Mouse (Mus musculus): ENCODE data around the gene Pafah1b1.

Gene Pafah1b1

DNA sequence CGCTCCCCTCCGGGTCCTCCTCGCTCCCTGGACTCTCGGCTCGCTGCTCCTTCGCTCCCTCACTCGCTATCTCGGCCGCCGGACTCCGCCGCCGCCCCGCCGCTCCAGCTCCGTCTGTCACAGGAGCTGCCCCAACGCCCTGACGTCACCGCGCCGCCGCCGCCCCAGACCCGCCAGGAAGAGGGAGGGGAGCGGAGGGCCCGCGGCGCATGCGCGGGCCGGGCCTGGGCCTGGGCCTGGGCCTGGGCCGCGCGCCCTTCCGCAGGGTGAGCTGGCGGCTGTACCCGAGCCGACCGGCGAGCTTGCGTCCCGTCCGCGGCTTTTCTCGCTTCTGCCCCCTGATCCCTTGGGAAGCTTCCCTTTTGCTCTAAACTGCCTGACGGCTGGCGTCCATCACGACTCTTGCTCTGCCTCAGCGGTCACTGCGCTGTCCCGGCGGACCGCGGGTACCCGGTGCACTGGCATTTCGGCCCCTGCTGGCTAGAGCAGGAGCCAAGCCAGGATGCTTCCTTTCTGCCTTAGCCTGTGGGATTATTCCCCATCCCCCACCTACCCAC lies at the start of gene Pafah1b1:
Gene Pafah1b1, minus strand, starts transcription at position 436 of the 557 bp plus-strand sequence.
- DNase-seq, result peak; percentile 97

DNA sequence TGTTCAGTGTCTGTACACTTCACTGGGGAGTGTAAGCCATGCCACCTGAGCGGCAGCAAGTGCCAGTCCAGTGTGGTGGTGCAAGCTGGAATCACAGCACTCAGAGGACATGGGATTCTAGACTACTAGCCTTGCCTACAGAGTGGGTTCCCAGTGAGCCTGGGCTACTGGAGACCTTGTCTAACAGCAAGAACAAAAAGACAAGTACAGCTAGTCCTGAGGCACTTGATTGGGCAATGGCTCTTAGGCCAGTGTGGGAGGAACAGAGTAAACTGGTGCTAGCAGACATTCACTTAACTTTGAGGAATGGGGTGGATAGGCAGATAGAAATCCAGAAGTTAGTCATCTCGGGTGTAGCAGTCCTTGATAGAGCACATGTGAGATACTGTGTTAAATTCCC lies 47.9 kb upstream of the Pafah1b1 start:
- DNase-seq, result no peak

DNA sequence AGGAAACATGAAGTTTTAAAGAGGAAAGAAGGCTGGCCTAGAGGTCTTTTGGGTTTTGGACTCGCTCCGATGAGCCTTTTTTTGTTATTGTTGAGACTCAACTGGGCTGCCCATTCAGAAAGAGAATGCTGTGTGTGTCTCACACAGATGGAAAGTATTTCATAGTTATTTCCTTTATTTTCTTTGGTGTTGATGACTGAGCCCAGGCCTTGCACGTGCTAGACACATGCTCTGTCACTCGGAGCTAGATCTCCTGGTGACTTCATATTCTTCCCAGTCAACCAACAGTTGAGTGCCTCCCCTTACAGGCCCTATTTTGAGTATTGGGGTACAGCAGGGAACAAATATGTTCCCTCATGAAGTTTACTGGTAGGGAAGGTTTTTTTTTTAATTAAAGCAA lies 47.2 kb upstream of the Pafah1b1 start:
- DNase-seq, result no peak

DNA sequence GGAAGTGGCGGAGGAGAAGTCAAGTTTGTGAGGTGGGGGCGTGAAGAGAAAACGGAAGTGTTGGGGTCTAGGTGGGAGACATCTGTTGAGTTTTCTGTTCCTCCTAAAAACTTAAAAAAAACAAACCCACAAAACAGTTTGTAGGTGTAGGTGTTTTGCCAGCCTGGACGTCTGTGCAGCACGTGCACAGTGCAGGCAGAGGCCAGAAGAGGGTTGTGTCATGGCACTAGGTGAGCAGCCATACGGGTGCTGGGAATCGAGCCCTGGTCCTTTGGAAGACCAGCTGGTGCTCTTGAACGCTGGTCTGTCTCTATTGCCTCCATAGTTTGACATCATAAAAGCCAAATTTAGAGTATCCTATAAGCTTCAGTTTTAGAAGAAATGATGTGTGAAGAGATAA lies 46.8 kb upstream of the Pafah1b1 start:
- DNase-seq, result no peak

DNA sequence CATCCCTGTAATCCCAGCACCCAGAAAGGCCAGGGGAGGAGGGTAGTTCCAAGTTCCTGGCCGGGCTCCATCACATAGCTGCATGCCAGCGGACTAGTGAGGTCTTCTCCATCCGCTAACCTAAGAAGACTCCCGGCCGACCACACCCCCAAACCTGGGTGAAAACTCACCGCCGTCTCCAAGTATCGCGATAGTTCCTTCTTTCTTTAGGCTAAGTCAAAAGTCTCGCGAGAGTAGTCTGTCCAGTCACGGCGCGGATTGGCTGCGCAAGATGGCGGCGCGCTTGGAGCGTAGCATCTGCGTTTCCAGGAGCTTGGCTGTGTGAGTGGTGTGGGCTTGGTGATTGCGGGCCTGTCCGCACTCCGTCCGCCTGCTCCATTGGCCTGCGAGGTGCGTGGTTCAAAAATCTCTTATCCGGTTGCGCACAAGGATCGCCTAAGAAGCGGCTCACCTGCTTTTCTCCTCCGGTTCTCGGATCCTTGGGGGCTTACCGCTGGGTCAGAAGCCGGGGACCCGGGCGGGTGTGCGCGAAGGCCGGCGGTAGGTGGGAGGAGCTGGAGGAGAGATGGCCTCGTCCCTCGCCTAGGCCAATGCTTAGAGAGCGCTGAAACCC lies 46.2 kb upstream of the Pafah1b1 start, which contains the start of gene Mettl16:
Gene Mettl16, plus strand, starts transcription at position 236 of the 613 bp plus-strand sequence.
- peak; percentile 95 for DNase-seq

DNA sequence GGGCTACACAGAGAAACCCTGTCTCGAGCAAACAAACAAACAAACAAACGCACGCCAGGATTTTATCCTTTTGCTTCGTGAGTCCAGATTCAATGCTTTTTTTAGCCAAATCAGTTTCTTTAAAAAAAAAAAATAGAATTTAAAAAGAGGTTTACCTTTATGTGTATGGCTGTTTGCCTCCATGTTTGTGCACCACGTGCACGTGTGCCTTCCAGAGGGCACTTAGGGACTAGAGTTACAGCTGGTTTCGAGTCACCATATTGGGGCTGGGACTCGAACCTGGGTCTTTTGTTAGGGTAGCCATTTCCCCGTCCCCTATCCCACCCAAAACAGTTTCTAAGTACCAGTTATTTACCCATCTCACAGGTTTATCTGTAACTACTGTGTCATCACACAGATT lies 45.6 kb upstream of the Pafah1b1 start:
- no peak for DNase-seq

DNA sequence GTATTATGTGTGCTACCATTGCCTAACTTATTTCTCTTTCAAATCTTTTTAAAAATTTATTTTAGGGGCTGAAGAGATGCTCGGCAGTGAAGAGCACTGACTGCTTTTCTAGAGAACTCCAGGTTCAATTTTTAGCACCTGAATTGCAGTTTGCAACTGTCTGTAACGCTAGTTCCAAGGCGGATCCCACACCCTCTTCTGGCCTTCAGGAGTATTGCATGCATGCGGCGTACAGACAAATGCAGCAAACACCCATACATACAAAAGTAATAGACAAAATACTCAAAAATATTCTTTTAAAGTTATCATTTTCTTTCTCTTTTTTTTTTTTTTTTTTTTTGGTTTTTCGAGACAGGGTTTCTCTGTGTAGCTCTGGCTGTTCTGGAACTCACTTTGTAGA lies 43.6 kb upstream of the Pafah1b1 start:
- DNase-seq, result peak; percentile 22

DNA sequence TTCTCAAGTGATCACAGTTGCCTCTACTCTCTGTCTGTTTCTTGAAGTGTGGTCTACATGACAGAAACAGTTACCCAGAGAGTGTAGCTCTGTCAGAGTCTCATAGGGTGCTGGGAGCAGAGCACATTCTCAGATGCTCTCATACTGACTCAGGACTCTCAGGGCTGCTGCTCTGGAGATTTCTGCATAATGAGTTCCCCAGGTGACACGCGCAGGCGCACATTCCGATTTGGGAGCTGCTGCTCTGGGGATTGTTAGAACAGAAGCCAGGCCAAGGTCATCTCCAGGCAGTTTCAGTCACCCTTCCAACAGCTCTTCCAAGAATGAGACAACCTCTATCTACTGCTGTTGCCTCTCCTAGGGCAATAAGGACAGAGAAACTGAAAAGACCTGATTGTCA lies 43.0 kb upstream of the Pafah1b1 start:
- peak; percentile 58 for DNase-seq

DNA sequence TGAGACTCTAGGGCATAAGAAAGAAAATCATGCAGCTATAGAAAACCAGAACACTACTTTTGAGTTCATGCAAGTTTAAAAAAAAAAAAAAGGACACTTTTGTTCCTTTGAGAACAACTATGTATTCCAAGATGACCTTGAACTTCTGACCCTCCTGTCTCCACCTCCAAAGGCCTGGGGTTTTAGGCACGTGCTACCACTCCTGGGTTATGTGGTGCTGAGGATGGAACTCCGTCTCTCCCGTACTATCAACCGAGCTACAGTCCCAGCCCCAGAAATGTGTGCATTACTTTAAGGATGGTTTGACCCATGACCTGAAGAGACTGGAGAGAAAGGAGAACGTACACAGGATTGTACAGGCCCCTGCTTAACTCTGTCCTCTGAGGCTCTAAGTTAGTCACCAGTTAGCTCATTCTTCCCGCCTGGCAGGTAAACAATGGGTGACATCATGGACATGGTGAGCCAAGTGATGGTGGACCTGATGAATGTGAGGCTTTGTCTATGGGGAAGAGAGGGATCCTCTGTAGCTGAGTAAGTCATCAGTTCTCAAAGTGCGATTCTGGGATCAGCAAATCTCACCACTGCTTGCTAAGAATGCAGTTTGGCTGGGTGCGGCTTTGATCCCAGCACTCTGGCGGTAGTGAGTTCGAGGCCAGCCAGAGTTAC lies 39.6 kb upstream of the Pafah1b1 start:
- no peak for DNase-seq

DNA sequence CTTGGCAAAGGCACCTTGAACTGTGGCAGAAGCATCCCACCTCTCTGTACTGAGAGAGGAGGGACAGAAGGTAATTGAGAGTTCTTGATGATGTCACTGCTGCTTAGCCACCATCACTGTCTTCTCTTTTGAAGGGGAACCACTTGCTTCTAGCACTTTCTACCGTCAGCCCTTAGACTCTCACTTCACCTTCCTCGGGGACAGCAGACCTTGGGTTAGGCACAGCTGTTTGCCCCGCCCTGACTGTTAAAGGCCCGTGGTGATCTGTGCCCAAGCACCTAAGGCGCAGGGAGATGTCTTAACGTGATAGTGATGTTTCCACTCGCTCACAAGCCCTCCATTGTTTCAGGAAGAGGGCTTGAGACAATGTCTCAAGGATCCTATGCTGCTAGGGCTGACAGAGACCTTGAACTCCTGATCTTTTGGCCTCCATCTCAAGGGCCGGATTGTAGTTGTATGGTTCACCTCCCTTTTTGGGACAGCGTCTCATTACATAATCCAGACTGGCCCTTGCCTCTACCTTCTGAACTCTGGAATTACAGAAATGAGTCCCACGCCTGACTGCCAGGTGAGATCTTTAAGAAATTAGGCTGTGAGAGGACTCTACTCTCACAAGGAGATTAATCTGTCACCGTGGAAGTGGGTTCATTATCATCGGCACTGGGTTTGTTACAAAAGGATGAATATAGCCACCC lies 36.7 kb upstream of the Pafah1b1 start:
- peak; percentile 34 for DNase-seq

DNA sequence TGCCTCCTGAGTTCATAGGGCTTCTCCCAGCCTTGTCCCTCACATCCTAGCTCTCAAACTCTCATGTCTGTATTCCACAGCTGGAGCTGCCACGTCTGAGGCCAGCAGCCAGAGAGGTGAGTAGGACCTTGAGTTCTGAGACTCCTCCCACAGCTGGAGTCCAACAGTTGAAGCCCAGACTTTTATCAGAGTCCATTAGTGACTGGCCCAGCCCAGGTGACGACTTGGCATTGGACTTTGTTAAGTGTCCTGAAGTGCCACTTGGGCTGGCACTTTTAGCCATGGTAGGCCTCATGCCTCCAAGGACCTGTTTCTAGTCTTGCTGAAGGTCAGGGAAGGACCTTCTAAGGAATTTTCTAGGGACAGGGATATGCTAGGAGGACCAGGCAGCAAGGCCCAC lies 32.2 kb upstream of the Pafah1b1 start:
- peak; percentile 44 for DNase-seq

DNA sequence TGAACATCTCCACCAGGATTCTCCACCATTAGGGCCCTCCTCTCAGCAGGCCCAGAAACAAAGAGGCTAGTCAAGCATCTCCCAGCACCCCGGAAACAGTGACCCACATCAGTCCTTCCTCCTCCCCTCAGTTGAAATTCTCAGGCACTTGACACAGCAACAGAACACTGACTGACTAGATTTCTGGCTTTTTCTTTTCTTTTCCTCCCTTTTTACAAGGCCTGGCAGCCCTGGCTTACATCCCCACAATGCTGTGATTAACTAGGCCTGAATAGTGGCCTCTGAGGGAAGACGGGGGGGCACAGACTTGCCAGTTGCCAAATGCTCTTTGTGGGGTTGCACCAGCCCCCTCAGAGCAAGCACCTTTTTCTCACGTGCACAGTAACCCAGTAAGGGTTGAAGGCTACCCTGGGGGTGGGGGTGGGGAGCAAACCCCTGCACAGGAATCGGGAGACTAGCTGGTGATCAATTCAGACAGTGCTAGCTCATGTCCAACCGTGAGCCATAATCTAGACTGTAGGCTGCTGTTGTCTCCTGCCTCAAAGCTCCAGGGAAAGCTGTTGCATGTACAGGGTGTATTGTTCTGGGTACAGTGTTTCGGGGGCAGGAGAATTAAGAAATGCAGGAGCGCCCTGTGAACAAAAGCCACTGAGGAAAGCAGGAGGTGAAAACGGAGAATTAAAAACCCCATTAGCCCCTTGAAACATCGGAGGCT lies 27.0 kb upstream of the Pafah1b1 start:
- DNase-seq, result no peak

DNA sequence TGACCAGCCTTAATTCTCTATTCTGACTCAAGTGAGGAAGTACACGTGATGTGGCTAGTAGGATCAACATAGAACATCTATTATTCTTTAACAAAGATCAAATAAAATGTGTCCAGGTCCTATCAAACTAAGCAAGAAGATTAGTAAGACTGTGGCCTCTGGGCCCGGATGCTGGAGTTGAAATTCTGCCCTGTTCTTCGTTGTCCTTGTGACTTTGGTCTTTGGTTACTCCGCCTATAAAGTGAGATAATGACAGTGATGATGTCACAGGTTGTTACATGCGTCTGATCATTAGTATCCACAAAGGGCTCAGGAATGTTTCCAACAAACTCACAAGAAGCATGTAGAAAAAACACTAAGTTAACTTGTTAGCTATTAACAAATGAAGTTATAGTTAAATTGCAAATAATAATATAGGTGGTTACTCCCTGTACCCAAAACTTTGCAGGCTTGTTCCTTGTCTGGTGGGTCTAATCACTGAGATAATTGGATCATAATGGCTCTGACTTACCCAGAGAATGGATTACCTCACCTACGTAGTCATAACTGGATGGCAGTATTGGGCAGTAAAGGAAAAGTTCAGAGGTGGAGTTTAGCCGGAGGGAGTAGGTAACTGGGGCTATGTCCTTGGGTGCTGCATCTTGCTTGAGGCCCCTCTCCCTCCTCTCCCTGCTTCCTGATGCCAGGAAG lies 26.3 kb upstream of the Pafah1b1 start:
- DNase-seq, result no peak

DNA sequence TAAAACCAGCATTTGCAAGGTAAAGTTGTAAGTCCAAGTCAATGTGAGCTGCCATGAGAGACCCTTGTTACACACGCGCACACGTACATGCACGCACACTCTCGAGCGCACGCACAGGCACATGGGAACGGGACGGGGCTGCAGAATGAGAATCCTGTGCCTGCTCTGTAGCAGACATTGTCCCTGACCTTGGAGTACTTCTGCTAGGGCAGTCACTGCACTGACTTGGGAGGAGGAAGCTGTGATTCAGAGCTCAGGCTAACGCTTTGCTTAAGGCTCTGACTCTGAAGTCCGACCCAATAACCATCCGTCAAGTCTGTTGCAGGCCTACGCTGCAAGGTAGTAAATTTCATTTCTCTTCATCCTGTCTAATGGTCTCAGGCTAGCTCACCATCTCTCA lies 24.8 kb upstream of the Pafah1b1 start:
- no peak for DNase-seq

DNA sequence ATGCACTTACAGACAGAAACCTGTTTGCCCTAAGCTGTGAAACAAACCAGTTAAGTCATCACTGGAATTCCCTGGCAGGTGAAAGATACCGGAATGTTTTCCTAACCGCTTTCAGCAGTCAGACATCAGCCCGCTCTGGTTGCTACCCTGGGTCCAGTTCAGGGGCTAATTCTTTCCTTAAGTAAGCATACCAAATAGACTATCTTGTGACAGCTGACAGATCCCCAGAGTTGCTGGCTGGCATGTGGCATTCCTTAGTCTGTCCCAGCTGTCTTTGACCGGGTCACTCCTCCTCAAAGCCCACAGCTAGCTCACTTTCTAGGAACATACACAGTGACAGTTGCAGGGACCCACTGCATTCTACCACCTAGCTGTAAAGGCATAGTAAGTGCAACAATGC lies 23.6 kb upstream of the Pafah1b1 start:
- peak; percentile 21 for DNase-seq

DNA sequence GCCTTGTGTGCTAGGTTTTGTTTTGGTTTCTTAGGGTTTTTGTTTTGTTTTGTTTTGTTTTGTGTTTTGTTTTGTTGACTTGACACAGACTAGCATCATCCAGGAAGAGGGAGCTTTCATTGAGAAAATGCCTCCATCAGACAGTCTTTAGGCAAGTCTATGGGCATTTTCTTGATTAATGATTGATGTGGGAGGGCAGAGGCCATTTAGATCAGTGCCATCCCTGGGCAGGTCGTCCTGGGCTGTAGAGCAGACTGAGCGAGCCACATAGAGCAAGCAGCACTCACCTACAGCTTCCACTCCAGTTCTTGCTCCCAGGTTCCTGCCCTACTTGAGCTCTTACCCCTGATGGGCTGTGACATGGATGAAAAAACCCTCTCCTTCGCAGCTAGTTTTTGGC lies 13.4 kb upstream of the Pafah1b1 start:
- DNase-seq, result peak; percentile 28

DNA sequence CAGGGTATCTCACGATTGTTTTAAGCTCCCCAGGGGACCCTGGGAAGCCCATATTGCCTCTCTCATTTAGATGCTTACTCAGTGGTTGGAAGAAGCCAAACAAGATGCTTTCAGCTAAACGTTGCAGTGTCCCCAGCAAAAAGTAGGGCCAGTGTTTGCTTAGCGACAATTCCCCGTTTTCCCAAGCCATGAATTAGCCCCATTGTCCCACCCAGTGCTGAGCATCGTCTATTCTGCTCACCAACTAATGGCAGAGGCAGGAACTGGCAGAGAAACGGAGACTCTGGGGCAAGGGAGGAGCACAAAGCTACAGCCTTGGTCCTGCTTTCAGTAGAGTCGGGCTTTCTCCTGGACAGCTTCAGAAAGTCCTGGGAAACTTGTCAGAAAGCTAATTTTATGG lies 10.4 kb upstream of the Pafah1b1 start:
- DNase-seq, result no peak

DNA sequence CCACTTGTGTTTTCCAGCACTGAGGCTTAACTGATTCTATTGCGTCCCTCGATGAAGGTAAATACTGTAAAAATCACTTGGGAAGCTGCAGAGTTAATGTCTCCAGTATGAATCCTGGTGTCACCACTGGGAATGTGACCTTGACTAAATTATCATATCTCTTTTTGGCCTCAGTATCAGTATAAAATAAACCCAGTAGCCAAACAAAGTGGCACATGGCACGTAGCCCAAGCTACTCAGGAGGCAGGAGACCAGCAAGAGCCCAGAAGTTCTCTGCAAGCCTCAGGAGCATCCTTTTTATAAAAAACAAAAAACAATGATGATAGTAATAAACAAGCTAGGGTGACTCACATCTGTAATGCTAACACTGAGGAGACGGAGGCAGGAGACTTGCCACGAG lies 711 bp upstream of the Pafah1b1 start:
- DNase-seq, result no peak

DNA sequence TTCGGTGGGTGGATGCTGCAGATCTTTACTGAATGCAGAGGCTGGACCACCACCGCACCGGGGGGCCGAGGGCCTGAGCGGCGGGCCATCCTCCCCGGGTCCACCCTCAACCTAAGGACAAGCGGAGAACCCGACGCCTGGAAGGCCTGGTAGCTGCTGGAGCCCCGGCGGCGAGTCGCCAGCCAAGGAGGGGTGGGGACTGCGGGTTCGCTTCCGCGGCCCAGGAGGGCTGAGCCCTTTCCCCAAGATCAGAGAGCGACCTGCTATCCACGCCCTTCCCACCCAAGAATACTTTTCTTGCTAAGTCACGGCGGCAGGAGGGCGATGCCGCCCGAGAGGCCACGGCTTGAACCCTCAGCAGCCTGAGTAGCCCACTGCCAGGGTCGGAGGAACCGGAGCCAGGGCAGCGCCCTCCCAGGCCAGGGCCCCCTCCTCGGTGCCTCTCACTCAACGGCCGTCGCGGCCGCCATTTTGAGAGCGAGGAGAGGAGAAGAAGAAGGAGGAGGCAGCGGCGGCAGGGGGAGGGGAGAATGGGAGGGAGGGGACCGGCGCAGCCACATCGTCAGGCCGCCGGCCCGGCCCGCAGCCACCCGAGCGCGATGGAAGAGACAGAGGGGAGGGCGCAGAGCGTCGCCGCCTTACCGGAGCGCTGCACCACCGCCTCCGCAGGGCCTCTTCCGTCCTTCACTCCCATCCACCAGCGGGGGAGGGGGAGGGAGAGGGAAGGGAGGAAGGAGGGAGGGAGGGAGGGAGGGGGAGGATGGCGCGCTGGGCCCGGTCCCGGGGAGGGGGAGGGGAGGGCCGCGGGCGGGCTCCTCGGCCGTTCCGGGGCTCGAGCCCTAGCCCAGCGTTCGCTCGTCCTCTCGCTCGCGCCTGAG lies 874 bp downstream of the Pafah1b1 start:
- peak; percentile 82 for DNase-seq

DNA sequence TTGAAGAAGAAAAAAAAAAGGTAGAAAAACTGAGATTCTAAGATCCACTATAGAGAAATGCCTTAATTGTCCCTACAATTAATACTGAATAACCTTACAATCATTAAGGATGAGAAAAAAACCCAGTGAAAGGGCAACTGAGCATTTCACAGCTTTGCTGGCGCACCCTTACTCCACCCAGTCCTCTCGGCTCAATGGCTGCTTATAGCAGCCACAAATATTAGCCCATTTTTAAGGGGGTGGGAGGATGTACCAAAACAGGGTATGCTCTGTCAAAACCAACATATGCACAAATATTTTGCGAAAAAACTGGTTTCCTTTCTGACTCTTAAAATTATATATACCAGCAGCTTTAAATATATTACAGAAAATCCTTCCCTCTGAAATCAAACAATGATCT lies 2.5 kb downstream of the Pafah1b1 start:
- DNase-seq, result no peak

DNA sequence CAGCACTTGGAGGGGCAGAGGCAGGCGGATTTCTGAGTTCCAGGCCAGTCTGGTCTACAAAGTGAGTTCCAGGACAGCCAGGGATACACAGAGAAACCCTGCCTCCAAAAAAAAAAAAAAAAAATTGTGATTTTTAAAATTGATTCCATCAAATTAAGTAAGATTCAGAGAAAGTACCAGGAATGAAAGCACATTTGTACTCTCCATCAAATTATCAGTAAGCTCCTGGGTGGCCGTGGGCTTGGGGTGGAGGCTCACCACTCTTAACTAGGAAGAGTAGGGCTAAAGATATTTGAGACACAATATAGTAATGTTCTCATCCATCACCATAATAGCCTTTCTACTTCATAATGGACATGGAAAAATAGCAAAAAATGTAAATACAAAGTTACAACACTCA lies 3.3 kb downstream of the Pafah1b1 start:
- DNase-seq, result no peak

DNA sequence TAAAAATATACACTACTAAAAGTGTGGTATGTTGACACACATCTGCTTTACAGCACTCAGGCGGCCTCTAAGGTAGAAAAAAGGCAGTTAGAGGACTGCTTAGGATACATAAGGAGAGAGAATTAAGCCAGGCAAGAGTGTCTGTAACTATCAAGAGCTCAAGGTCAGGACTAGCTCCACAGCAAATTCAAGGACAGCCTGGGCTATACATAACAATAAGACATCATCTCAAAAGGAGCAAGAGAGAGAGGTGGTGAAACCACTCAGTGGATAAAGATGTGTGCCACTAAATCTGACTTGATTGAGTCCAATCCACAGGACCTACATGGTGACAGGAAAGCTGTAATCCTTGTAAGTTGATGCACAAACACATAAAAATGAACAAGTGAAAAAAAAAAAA lies 3.8 kb downstream of the Pafah1b1 start:
- DNase-seq, result no peak
